Mouse (Mus musculus) retina, postnatal 7 days (tissue): Measurements from ENCODE around the gene Poc1b.

Experiments used
- DNase-seq: peaks from one replicate; pipeline ENCODE4 v3.0.0-alpha.2; 2012; ENCODE audit warnings: low read depth, low spot score

Poc1b gene

DNA sequence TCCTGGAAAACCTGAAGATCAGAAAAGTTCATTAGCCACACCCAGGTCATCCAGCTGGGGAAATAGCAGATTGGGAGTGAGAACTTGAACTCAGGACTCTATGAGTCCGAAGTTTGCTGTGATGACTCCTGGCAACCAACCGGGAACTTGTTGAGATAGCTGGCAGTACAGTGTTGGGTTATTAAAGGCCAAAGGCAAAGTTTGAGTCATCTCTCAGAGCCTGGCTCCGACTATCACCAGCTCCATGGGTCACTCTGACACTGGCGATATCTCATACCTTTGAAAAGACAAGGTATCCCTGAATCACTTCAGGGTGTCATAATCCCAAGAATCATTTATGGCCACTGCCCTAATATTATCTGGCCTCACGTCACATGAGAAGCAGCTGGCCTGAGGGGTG is 119.9 kb downstream of the Poc1b start:
- DNase-seq: no peak

- no peak for DNase-seq
These were observed 121.4 kb downstream of the Poc1b start for GRCm38 (mm10) chr10:99227968-99228864.

DNA sequence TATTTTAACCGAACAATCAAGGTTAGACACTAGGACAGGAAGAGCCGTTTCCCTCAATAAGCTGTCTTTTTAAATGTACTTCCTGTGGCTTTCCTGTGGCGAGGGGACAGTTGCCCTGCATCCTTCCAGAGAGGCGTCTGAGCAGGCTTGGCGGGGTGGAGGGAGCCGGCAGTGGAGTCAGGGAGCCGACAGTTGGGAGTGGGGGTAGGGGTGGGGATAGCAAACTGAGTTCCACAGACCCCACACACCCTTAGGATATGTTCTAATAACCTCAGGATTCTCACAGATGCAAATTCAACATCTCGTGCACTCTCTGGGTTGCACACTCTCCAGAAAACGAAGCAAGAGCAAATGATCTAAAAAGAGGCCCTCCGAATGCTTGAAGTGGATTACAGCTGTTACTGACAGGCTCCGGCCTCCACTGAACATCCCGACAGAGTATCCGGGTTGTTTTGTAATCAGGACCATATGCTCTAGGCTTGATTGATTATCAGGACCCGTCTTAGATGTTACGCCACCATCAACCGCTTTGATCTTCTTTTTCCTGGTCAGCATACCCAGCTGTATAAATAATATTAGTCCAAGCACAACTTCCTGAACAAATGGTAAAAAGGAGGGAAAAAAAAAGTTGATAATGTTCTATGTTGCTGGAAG is 122.3 kb downstream of the Poc1b start:
- no peak for DNase-seq

DNA sequence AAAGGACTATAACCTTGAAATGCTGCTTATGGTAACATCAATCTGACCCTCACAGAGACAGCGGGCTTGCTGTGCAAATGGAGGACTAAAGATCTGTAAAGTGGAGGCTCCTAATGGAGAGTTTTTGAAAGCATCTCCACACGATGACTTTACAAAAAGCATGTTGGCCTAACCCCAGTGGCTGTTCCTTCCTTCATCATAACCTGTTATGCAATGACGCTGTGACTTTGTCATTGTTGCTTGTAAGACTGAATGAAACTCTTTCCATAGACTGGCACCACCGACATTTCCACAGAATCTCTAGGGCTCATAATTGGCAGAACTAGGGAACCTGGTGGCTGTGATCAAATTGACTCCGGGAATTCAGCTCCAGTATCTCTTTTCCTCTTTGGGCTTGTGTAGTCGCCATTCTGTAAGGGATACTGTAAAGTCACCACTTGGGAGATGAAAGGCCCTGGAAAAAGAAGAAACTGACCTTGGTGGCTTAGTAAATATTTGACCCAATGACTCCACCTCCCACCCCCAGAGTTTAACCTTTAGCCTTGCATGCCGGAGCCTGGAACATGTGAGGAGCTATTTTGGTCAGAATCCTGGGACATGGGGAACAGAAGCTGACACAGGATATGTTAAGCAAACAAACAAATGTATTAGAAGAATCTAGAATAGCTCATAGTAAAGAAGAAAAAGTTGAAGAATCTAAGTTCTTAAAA is 125.8 kb downstream of the Poc1b start:
- DNase-seq: no peak

- DNase-seq: no peak
These were observed 127.5 kb downstream of the Poc1b start for GRCm38 (mm10) chr10:99234336-99234735.

DNA sequence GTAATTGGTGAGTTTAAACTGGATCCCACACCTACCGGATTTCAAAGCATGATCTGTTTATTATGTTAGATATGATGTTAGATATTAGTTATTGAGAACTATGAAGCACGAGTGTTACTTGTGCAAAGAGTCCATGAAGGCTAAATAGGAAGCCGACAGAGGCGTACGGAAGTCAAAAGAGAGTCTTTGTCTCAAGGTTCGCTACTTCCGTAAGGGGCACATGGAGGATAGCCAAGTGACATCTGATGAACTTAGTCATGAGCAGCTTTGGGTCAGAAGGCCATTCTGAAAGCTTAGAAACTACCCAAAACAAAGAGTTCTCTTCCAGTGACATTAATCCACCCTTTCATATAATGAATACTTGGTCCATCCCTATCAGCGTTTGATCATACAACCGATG is 128.2 kb downstream of the Poc1b start:
- no peak for DNase-seq

DNA sequence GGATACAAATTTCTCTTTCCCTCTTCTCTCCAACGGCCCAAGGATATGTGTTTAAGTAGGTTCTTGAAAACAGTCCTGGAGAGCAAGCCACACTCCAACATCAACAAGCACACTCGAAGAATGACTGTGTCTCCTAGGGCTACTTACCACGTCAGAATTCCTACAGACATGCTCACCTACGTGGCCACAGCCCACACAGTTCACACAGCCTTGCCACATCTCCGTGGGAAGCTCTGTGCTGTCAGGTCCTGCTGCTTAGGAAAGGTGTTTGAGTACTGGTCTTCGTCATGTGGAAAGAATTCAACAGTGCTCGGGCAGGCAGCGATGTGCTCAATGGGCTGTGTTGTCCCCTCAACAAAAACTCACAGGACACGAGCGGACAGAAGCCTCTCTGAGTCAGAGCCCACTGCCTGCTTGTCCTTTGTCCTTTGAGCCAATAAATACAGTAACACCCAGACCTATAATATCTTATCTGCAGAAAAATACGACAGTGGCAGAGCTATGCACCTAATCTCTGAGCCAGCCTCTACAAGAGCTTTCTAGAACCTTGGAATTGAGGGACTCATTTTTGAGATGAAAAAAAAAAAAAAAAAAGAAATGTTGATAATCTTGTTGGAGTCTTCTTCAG is 130.5 kb downstream of the Poc1b start:
- no peak for DNase-seq

- DNase-seq: no peak
These were observed 131.7 kb downstream of the Poc1b start for GRCm38 (mm10) chr10:99238537-99238936.

DNA sequence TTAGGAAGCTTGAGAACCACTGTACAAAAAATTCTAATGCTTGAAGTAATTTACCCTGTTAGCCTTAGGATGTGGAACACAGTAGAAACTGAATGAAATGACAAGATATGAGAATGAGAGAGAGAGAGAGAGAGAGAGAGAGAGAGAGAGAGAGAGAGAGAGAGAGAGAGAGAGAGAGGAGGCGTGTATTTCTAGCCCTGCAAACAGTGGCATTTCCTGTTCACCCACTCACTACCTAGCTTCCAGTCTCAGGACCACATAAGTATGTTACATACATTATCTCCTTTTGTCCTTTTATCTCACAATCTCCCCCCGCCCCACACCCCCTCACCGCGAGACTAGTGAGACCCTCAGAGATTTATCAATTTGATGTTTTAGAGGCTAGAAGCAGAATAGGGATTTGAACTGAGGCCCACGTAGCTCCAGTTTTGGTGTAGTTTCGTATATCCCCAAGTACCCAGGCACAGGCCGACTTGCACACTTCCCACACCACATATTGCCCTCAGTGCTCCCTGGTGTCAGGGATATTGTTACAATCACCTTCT is 134.5 kb downstream of the Poc1b start:
- no peak for DNase-seq

DNA sequence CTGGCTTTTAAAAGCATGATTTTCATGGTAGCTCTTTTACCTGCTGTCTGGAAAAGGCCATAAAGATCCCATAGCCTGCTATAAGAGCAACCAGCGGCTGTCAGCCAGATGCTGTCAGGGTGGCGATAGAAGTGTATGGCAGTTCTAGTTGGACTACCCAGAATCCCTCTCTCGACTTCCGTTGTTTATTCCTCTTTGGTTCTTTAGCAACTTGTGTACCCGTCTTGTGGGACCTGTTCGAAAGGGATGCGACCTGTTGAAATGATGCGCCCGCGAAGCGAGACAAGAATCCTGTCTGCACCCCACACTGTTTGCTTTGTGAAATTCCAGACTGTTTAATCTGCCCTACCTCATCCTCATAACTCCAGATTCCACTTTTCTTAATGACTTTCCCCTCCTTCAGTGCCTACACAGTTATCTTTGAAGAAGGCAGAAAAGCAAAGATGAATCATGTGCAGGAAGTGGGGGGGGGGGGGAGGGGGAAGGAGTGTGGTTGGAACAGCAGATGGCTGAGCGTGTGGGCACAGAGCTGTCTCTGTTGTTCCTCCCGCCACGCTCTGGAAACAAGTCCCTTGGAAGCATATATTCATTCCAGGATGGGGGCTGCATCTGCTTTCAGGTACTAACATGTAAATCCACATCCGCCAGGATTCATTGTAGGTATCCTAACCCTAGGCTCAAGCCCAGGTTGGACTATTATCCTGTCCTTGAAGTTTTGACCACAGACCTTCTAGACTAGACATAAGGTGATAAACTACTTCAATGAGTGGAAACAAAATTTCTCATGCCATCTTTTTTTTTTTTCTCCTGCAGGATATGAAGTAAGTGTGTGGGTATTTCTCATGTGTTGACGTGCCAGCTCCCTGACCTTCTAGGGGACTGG is 135.2 kb downstream of the Poc1b start:
- DNase-seq: no peak

GRCm38 (mm10) chr10:99242721-99243120 is 135.9 kb downstream of the Poc1b start:
- DNase-seq: no peak

- DNase-seq: no peak
These were observed 137.2 kb downstream of the Poc1b start for GRCm38 (mm10) chr10:99243907-99244489.

DNA sequence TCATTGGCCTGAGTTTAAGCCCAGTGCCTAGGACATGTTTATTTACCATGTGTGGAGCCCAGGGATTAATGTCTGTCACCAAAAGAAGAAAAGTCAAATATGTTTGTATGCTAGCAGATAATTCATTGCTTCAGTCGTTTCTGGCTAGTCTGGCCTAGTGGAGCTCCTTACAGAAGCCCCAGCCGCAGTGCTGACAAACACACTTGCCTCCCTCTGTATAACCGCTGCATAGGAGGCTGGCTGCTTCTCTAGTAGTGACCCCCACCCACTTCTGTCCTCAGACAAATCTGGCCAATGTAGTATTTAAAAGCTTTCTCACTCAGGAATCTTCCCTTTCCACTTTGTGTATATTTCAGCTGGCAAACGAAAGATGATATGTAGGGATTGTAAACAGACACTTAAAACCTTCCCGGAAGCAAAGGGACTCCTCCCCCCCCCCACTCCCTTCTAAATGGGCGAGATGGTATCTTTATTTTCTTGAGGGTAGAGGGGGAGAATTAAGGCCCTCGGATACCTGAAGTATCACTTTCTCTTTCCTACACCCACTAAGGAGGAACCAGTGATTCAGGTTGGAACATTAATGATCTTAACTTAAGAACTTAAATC is 137.9 kb downstream of the Poc1b start:
- DNase-seq: no peak

DNA sequence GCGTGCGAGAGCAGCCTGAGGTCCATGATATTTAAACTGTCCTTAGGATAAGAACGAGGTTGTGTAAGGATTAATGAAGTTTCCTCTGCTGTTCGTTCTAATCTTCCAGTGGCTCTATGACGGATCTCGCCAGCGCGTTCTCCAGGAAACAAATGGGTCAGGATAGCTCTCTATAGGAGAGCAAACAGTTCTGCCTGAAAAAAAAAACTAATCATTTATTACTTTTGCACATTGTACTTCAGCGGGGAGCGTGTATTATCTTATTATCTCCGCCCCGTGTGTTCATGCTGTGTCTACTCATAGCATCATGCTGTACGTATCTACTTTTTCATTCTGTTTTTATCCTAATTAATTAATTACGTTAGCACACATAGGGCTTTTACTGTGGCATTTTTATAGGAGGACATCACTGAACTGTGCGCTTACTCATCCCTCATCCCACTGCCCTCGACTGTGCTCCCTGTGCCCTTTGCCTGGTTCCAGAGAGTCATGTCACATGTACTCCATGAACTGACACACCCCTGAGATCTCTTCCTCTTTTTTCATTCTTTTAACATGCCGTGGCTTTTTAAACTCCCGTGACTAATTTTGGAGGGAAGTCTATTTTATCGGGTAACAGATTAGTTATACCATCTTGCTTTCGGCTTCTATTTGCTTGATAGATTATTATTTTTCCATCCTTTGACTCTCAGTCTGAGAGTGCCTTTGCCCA is 140.1 kb downstream of the Poc1b start:
- no peak for DNase-seq
